ENCODE assay signal across 9 mouse cellular contexts in the genomic region with DNA sequence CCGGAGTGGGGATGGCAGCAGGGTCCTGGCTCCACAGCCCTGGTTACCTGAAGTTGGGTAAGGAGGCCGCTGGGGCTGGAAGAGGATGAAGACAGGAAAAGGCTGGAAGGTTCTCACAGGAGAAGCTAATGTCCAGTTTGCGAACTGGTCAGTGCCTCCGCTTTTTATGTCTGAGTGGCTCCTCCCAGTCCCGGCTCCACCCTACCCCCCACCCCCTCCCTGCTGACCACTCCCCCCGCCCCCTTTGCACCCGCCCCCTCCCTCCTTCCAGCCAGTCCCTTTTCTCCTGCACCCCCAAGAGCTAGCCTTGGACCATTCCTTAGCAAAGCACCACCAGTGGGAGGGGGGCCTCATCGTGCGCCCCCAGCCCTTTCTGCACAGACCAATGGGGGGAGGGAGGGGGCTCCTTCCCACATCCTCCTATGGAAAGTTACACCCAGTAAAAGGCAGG. TPM values are rescaled to one million over a fixed set of nuclear protein-coding genes. Genes with fewer than 3 reads are reported as not detected.
DNase-seq lines count a peak whose midpoint lies in the region; ATAC-seq lines count a peak whose summit lies in the region.
"Had no signal": no experiment of that assay in that cellular context is flagged by ENCODE, and none has a peak within 500 bp of the region (broad histone marks: within the 10 kb centered on the region; RNA-seq: fewer than 3 reads in every experiment).

No protein-coding gene starts in this region.

- H3K4me2 ChIP-seq in forebrain, embryonic 12.5 days: no peak overlapping the region
- H3K4me2 ChIP-seq in forebrain, embryonic 11.5 days (ENCODE audit: low read depth, low read length, severe bottlenecking): no peak overlapping the region
- H3K4me2 ChIP-seq in midbrain, embryonic 11.5 days: no peak overlapping the region
- no peak overlapping the region for H3K4me2 ChIP-seq in midbrain, embryonic 15.5 days
- H3K4me2 ChIP-seq in limb, embryonic 15.5 days: peak overlapping the region; percentile 54
- H3K4me2 ChIP-seq in stomach, embryonic 16.5 days (ENCODE audit: low read depth, low read length): peak overlapping the region; percentile 61

- no peak for ATAC-seq in forebrain, embryonic 12.5 days (ENCODE audit: low FRiP score)
- ATAC-seq in forebrain, embryonic 11.5 days (replicated peaks; ENCODE audit: low FRiP score): no peak
- ATAC-seq in midbrain, embryonic 11.5 days (ENCODE audit: low FRiP score): no peak
- no peak for ATAC-seq in midbrain, embryonic 15.5 days (replicated peaks)
- ATAC-seq in limb, embryonic 15.5 days (ENCODE audit: insufficient number of reproducible peaks, low FRiP score, low TSS enrichment, low read depth): peak; percentile 56
- peak; percentile 35 for ATAC-seq in stomach, embryonic 16.5 days (ENCODE audit: insufficient read depth, low FRiP score)

- peaks cover 36% of the 10 kb centered on the region for H3K4me1 ChIP-seq in forebrain, embryonic 12.5 days
- H3K4me1 ChIP-seq in forebrain, embryonic 11.5 days (replicated peaks; ENCODE audit: control insufficient read depth, insufficient read depth, low read length): peaks cover 12% of the 10 kb centered on the region
- H3K4me1 ChIP-seq in midbrain, embryonic 11.5 days (ENCODE audit: control insufficient read depth, insufficient read depth, low read length): peaks cover 17% of the 10 kb centered on the region
- H3K4me1 ChIP-seq in midbrain, embryonic 15.5 days: peaks cover 33% of the 10 kb centered on the region
- H3K4me1 ChIP-seq in limb, embryonic 15.5 days: peaks cover 52% of the 10 kb centered on the region
- no peaks in the 10 kb centered on the region; the same call in 1 of the 2 replicates for H3K4me1 ChIP-seq in stomach, embryonic 16.5 days (ENCODE audit: control insufficient read depth, insufficient read depth, low read length)

- no peaks in the 10 kb centered on the region for H3K36me3 ChIP-seq in forebrain, embryonic 12.5 days (replicated peaks)
- H3K36me3 ChIP-seq in forebrain, embryonic 11.5 days (ENCODE audit: control insufficient read depth, insufficient read depth, low read length): no peaks in the 10 kb centered on the region
- H3K36me3 ChIP-seq in midbrain, embryonic 11.5 days (ENCODE audit: control insufficient read depth, insufficient read depth, low read length): no peaks in the 10 kb centered on the region
- H3K36me3 ChIP-seq in midbrain, embryonic 15.5 days (replicated peaks): no peaks in the 10 kb centered on the region
- 0 out of 2 replicates have a peak, but pooled peaks cover 17% of the 10 kb centered on the region for H3K36me3 ChIP-seq in limb, embryonic 15.5 days
- 0 out of 2 replicates have a peak, but pooled peaks cover 8% of the 10 kb centered on the region for H3K36me3 ChIP-seq in stomach, embryonic 16.5 days (ENCODE audit: control insufficient read depth, insufficient read depth, low read length)

- peak overlapping the region; percentile 48; the same call in 1 of the 2 replicates for H3K9ac ChIP-seq in forebrain, embryonic 12.5 days
- no peak overlapping the region for H3K9ac ChIP-seq in forebrain, embryonic 11.5 days (ENCODE audit: low read length)
- no peak overlapping the region for H3K9ac ChIP-seq in midbrain, embryonic 11.5 days (ENCODE audit: low read length)
- no peak overlapping the region for H3K9ac ChIP-seq in midbrain, embryonic 15.5 days
- peak overlapping the region; percentile 84 for H3K9ac ChIP-seq in limb, embryonic 15.5 days
- H3K9ac ChIP-seq in stomach, embryonic 16.5 days (ENCODE audit: low read length): peak overlapping the region; percentile 83

- H3K27ac ChIP-seq in forebrain, embryonic 12.5 days: no peak overlapping the region
- no peak overlapping the region for H3K27ac ChIP-seq in forebrain, embryonic 11.5 days (ENCODE audit: low read depth, low read length)
- H3K27ac ChIP-seq in midbrain, embryonic 11.5 days (ENCODE audit: low read depth, low read length): no peak overlapping the region
- H3K27ac ChIP-seq in midbrain, embryonic 15.5 days: no peak overlapping the region
- H3K27ac ChIP-seq in limb, embryonic 15.5 days: peak overlapping the region; percentile 96
- peak overlapping the region; percentile 91 for H3K27ac ChIP-seq in stomach, embryonic 16.5 days (ENCODE audit: low read length)

- 33% methylated on average over 2 of the region's 9 CpGs for WGBS in forebrain, embryonic 12.5 days
- 10% methylated on average over 7 of the region's 9 CpGs for WGBS in forebrain, embryonic 11.5 days
- WGBS in midbrain, embryonic 11.5 days: 8% methylated on average over 7 of the region's 9 CpGs
- WGBS in midbrain, embryonic 15.5 days: 7% methylated on average over 7 of the region's 9 CpGs
- WGBS in limb, embryonic 15.5 days: 9% methylated on average over 9 of the region's 9 CpGs
- WGBS in stomach, embryonic 16.5 days: 7% methylated on average over 8 of the region's 9 CpGs

- H3K4me3 ChIP-seq in forebrain, embryonic 12.5 days (replicated peaks): peak overlapping the region; percentile 44; the same call in 1 of the 2 replicates
- no peak overlapping the region; the same call in 1 of the 2 replicates for H3K4me3 ChIP-seq in forebrain, embryonic 11.5 days (ENCODE audit: low read depth, low read length)
- no peak overlapping the region for H3K4me3 ChIP-seq in midbrain, embryonic 11.5 days (ENCODE audit: low read depth, low read length)
- H3K4me3 ChIP-seq in midbrain, embryonic 15.5 days: no peak overlapping the region
- peak overlapping the region; percentile 58 for H3K4me3 ChIP-seq in limb, embryonic 15.5 days
- H3K4me3 ChIP-seq in stomach, embryonic 16.5 days (replicated peaks; ENCODE audit: low read length): peak overlapping the region; percentile 60

- H3K27me3 ChIP-seq in forebrain, embryonic 12.5 days: peaks cover 95% of the 10 kb centered on the region
- H3K27me3 ChIP-seq in forebrain, embryonic 11.5 days (ENCODE audit: control insufficient read depth, insufficient read depth, low read length): peaks cover 91% of the 10 kb centered on the region
- H3K27me3 ChIP-seq in midbrain, embryonic 11.5 days (ENCODE audit: control insufficient read depth, insufficient read depth, low read length): peaks cover 89% of the 10 kb centered on the region
- peaks cover 96% of the 10 kb centered on the region for H3K27me3 ChIP-seq in midbrain, embryonic 15.5 days (replicated peaks)
- H3K27me3 ChIP-seq in limb, embryonic 15.5 days: peaks cover 79% of the 10 kb centered on the region
- peaks cover 54% of the 10 kb centered on the region for H3K27me3 ChIP-seq in stomach, embryonic 16.5 days (ENCODE audit: control insufficient read depth, insufficient read depth, low read length)

- no peaks in the 10 kb centered on the region for H3K9me3 ChIP-seq in forebrain, embryonic 12.5 days
- H3K9me3 ChIP-seq in forebrain, embryonic 11.5 days (ENCODE audit: control insufficient read depth, low read length): no peaks in the 10 kb centered on the region
- H3K9me3 ChIP-seq in midbrain, embryonic 11.5 days (ENCODE audit: control insufficient read depth, low read length): no peaks in the 10 kb centered on the region
- no peaks in the 10 kb centered on the region for H3K9me3 ChIP-seq in midbrain, embryonic 15.5 days
- no peaks in the 10 kb centered on the region for H3K9me3 ChIP-seq in limb, embryonic 15.5 days
- H3K9me3 ChIP-seq in stomach, embryonic 16.5 days (replicated peaks; ENCODE audit: control insufficient read depth, low read length): no peaks in the 10 kb centered on the region

- DNase-seq in forebrain, embryonic 11.5 days (ENCODE audit: low spot score): no peak
- DNase-seq in midbrain, embryonic 11.5 days (ENCODE audit: low spot score, missing footprints): peak; percentile 88
- DNase-seq in testis, postnatal 14 days (ENCODE audit: low spot score): no peak
- DNase-seq in left cerebral cortex, adult 8-10 months (ENCODE audit: low spot score in 2 of 2): no peak
- DNase-seq: layer of hippocampus, adult 9-11 months had no signal

RNA-seq across cellular contexts. Expression of a gene that starts 9.2 kb away (rescaled TPM):
- 94.7 and 122 TPM in 2 replicates for polyA plus RNA-seq in forebrain, embryonic 12.5 days (2016; fragmentation: Nextera tagmentation; extraction: Ambion mirVana)
- 121 and 141 TPM in 2 replicates for polyA plus RNA-seq in forebrain, embryonic 11.5 days (2014; fragmentation: Nextera tagmentation; extraction: Ambion mirVana)
- 126 and 131 TPM in 2 replicates for polyA plus RNA-seq in midbrain, embryonic 11.5 days (2014; fragmentation: Nextera tagmentation; extraction: Ambion mirVana)
- polyA plus RNA-seq in midbrain, embryonic 15.5 days (2015; fragmentation: Nextera tagmentation; extraction: Ambion mirVana): 128 and 159 TPM in 2 replicates
- polyA plus RNA-seq in limb, embryonic 15.5 days (2015; fragmentation: Nextera tagmentation; extraction: Ambion mirVana): 1,279 and 1,432 TPM in 2 replicates
- polyA plus RNA-seq in stomach, embryonic 16.5 days (2015; fragmentation: Nextera tagmentation; extraction: Ambion mirVana): 669 and 788 TPM in 2 replicates
- total RNA-seq in left cerebral cortex, adult 8-10 months (2022): 10 to 100 TPM; 82.1 to 99.4 (median 88.8) TPM

RNA-seq across cellular contexts. Expression of a gene that starts 12.4 kb away (rescaled TPM):
- polyA plus RNA-seq in forebrain, embryonic 12.5 days (2016; fragmentation: Nextera tagmentation; extraction: Ambion mirVana): not detected in 2 replicates
- polyA plus RNA-seq in forebrain, embryonic 11.5 days (2014; fragmentation: Nextera tagmentation; extraction: Ambion mirVana): not detected in 2 replicates
- polyA plus RNA-seq in midbrain, embryonic 11.5 days (2014; fragmentation: Nextera tagmentation; extraction: Ambion mirVana): not detected in 2 replicates
- polyA plus RNA-seq in midbrain, embryonic 15.5 days (2015; fragmentation: Nextera tagmentation; extraction: Ambion mirVana): not detected in 2 replicates
- polyA plus RNA-seq in limb, embryonic 15.5 days (2015; fragmentation: Nextera tagmentation; extraction: Ambion mirVana): 0.31 and 0.82 TPM in 2 replicates
- 0.09 TPM in 1 of 2 replicates, not detected in the other for polyA plus RNA-seq in stomach, embryonic 16.5 days (2015; fragmentation: Nextera tagmentation; extraction: Ambion mirVana)
- total RNA-seq in left cerebral cortex, adult 8-10 months (2022): not detected

Comparison
In these comparisons a context has a peak if more than half of its experiments do, and no peak if none do; other contexts are left out.
1. H3K4me3 ChIP-seq: peak in forebrain, embryonic 12.5 days (single experiment), limb, embryonic 15.5 days (single experiment) and stomach, embryonic 16.5 days (single experiment); none in forebrain, embryonic 11.5 days (single experiment), midbrain, embryonic 11.5 days (single experiment) and midbrain, embryonic 15.5 days (single experiment).
2. H3K9ac ChIP-seq: peak in forebrain, embryonic 12.5 days (single experiment), limb, embryonic 15.5 days (single experiment) and stomach, embryonic 16.5 days (single experiment); none in forebrain, embryonic 11.5 days (single experiment), midbrain, embryonic 11.5 days (single experiment) and midbrain, embryonic 15.5 days (single experiment).
3. ATAC-seq: peak in limb, embryonic 15.5 days (single experiment) and stomach, embryonic 16.5 days (single experiment); none in forebrain, embryonic 12.5 days (single experiment), forebrain, embryonic 11.5 days (single experiment), midbrain, embryonic 11.5 days (single experiment) and midbrain, embryonic 15.5 days (single experiment).
4. H3K27ac ChIP-seq: peak in limb, embryonic 15.5 days (single experiment) and stomach, embryonic 16.5 days (single experiment); none in forebrain, embryonic 12.5 days (single experiment), forebrain, embryonic 11.5 days (single experiment), midbrain, embryonic 11.5 days (single experiment) and midbrain, embryonic 15.5 days (single experiment).
5. H3K4me2 ChIP-seq: peak in limb, embryonic 15.5 days (single experiment) and stomach, embryonic 16.5 days (single experiment); none in forebrain, embryonic 12.5 days (single experiment), forebrain, embryonic 11.5 days (single experiment), midbrain, embryonic 11.5 days (single experiment) and midbrain, embryonic 15.5 days (single experiment).